Mouse (Mus musculus): ENCODE results near the gene Rwdd3. TPM values are rescaled to one million over a fixed set of nuclear protein-coding genes. Genes with fewer than 3 reads are reported as not detected.
A peak's percentile ranks its signal among the peaks of the same experiment; 100 is the strongest.

Rwdd3 gene
- total RNA-seq, 2 experiments from 2014 or later: 4.4 to 11.5 TPM

GRCm38 (mm10) chr3:121163271-121163819, 8.2 kb downstream of the Rwdd3 start:
- ATAC-seq (replicated peaks; ENCODE audit: low FRiP score, low TSS enrichment, poor library complexity, severe bottlenecking): peak; percentile 74

GRCm38 (mm10) chr3:121161661-121162060, 9.8 kb downstream of the Rwdd3 start:
- peak; percentile 56 for ATAC-seq (replicated peaks; ENCODE audit: low FRiP score, low TSS enrichment, poor library complexity, severe bottlenecking)

- ATAC-seq (replicated peaks; ENCODE audit: low FRiP score, low TSS enrichment, poor library complexity, severe bottlenecking): no peak
These were observed 11.1 kb downstream of the Rwdd3 start for GRCm38 (mm10) chr3:121160424-121160823.

- ATAC-seq (replicated peaks; ENCODE audit: low FRiP score, low TSS enrichment, poor library complexity, severe bottlenecking): 0 out of 2 replicates have a peak, but pooled peaks have one; percentile 17
These were observed 11.9 kb downstream of the Rwdd3 start for GRCm38 (mm10) chr3:121159566-121159965.

GRCm38 (mm10) chr3:121158901-121159351, 12.6 kb downstream of the Rwdd3 start:
- no peak for ATAC-seq (replicated peaks; ENCODE audit: low FRiP score, low TSS enrichment, poor library complexity, severe bottlenecking)

GRCm38 (mm10) chr3:121157546-121158330, 13.8 kb downstream of the Rwdd3 start:
- no peak for ATAC-seq (replicated peaks; ENCODE audit: low FRiP score, low TSS enrichment, poor library complexity, severe bottlenecking)

GRCm38 (mm10) chr3:121156451-121157186, 14.9 kb downstream of the Rwdd3 start:
- ATAC-seq (replicated peaks; ENCODE audit: low FRiP score, low TSS enrichment, poor library complexity, severe bottlenecking): no peak

- ATAC-seq (replicated peaks; ENCODE audit: low FRiP score, low TSS enrichment, poor library complexity, severe bottlenecking): no peak
These were observed 15.5 kb downstream of the Rwdd3 start for GRCm38 (mm10) chr3:121156043-121156442.

- ATAC-seq (replicated peaks; ENCODE audit: low FRiP score, low TSS enrichment, poor library complexity, severe bottlenecking): no peak
These were observed 37.6 kb downstream of the Rwdd3 start for GRCm38 (mm10) chr3:121133937-121134336.

- ATAC-seq (replicated peaks; ENCODE audit: low FRiP score, low TSS enrichment, poor library complexity, severe bottlenecking): no peak
These were observed 38.5 kb downstream of the Rwdd3 start for GRCm38 (mm10) chr3:121133039-121133438.

GRCm38 (mm10) chr3:121127171-121127570, 44.3 kb downstream of the Rwdd3 start:
- ATAC-seq (replicated peaks; ENCODE audit: low FRiP score, low TSS enrichment, poor library complexity, severe bottlenecking): no peak

- no peak for ATAC-seq (replicated peaks; ENCODE audit: low FRiP score, low TSS enrichment, poor library complexity, severe bottlenecking)
These were observed 45.0 kb downstream of the Rwdd3 start for GRCm38 (mm10) chr3:121126476-121126875.

GRCm38 (mm10) chr3:121121072-121121471, 50.4 kb downstream of the Rwdd3 start:
- no peak for ATAC-seq (replicated peaks; ENCODE audit: low FRiP score, low TSS enrichment, poor library complexity, severe bottlenecking)

GRCm38 (mm10) chr3:121116590-121116989, 54.9 kb downstream of the Rwdd3 start:
- no peak for ATAC-seq (replicated peaks; ENCODE audit: low FRiP score, low TSS enrichment, poor library complexity, severe bottlenecking)

- no peak for ATAC-seq (replicated peaks; ENCODE audit: low FRiP score, low TSS enrichment, poor library complexity, severe bottlenecking)
These were observed 55.4 kb downstream of the Rwdd3 start for GRCm38 (mm10) chr3:121116067-121116466.

GRCm38 (mm10) chr3:121111068-121111467, 60.4 kb downstream of the Rwdd3 start:
- no peak for ATAC-seq (replicated peaks; ENCODE audit: low FRiP score, low TSS enrichment, poor library complexity, severe bottlenecking)

GRCm38 (mm10) chr3:121110430-121110829, 61.1 kb downstream of the Rwdd3 start:
- ATAC-seq (replicated peaks; ENCODE audit: low FRiP score, low TSS enrichment, poor library complexity, severe bottlenecking): no peak

- no peak for ATAC-seq (replicated peaks; ENCODE audit: low FRiP score, low TSS enrichment, poor library complexity, severe bottlenecking)
These were observed 64.0 kb downstream of the Rwdd3 start for GRCm38 (mm10) chr3:121107481-121107880.

GRCm38 (mm10) chr3:121105408-121105708, 66.1 kb downstream of the Rwdd3 start:
- peak; percentile 46 for ATAC-seq (replicated peaks; ENCODE audit: low FRiP score, low TSS enrichment, poor library complexity, severe bottlenecking)
